Mouse (Mus musculus) left cerebral cortex, adult 8-10 months (tissue): ENCODE measurements around the gene Sh3tc1. TPM values are rescaled to one million over a fixed set of nuclear protein-coding genes. Genes with fewer than 3 reads are reported as not detected.
A peak's percentile ranks its signal among the peaks of the same experiment; 100 is the strongest.

Source experiments
- DNase-seq, 2 experiments: peaks; one replicate each; pipeline ENCODE4 v3.0.0; 2022; ENCODE audit warnings: low spot score in 2 of 2
- total RNA-seq, 4 experiments: library from RNA; stranded (reverse); gene quantifications; 2 replicates each; pipeline ENCODE4 v1.2.4; 2022

Gene Sh3tc1
- total RNA-seq, 4 experiments from 2014 or later = 1.6 to 5.9 (median 3.3) TPM

GRCm38 (mm10) chr5:35686336-35686735, 53.5 kb downstream of the Sh3tc1 start:
- no peak for DNase-seq

GRCm38 (mm10) chr5:35685079-35685478, 54.7 kb downstream of the Sh3tc1 start:
- no peak for DNase-seq

- no peak for DNase-seq
These were observed 58.8 kb downstream of the Sh3tc1 start for GRCm38 (mm10) chr5:35680958-35681357.

GRCm38 (mm10) chr5:35679256-35680155, 60.3 kb downstream of the Sh3tc1 start, which contains the start of gene Htra3:
TSS of gene Htra3 (minus strand) at chr5:35679782.
- DNase-seq = peak in 1 of 2 experiments; percentile 28

- DNase-seq = no peak
These were observed 62.8 kb downstream of the Sh3tc1 start for GRCm38 (mm10) chr5:35676964-35677363.

GRCm38 (mm10) chr5:35674081-35674555, 65.7 kb downstream of the Sh3tc1 start:
- no peak for DNase-seq

- DNase-seq = peak in 1 of 2 experiments; percentile 58
These were observed 66.7 kb downstream of the Sh3tc1 start for GRCm38 (mm10) chr5:35673086-35673485.

GRCm38 (mm10) chr5:35672581-35672980, 67.2 kb downstream of the Sh3tc1 start:
- no peak for DNase-seq

GRCm38 (mm10) chr5:35671474-35671891, 68.3 kb downstream of the Sh3tc1 start:
- DNase-seq = peak in 1 of 2 experiments; percentile 65

GRCm38 (mm10) chr5:35670412-35670801, 69.4 kb downstream of the Sh3tc1 start:
- peak in 1 of 2 experiments; percentile 23 for DNase-seq

GRCm38 (mm10) chr5:35669747-35670411, 69.9 kb downstream of the Sh3tc1 start:
- DNase-seq = no peak

- no peak for DNase-seq
These were observed 73.6 kb downstream of the Sh3tc1 start for GRCm38 (mm10) chr5:35666152-35666551.

GRCm38 (mm10) chr5:35662021-35662545, 77.7 kb downstream of the Sh3tc1 start:
- no peak for DNase-seq

GRCm38 (mm10) chr5:35661210-35661609, 78.6 kb downstream of the Sh3tc1 start:
- DNase-seq = no peak

- DNase-seq = no peak
These were observed 80.3 kb downstream of the Sh3tc1 start for GRCm38 (mm10) chr5:35659503-35659902.

GRCm38 (mm10) chr5:35655753-35656485, 83.9 kb downstream of the Sh3tc1 start:
- DNase-seq = no peak

GRCm38 (mm10) chr5:35653743-35654395, 85.9 kb downstream of the Sh3tc1 start:
- no peak for DNase-seq

GRCm38 (mm10) chr5:35652872-35653271, 86.9 kb downstream of the Sh3tc1 start:
- DNase-seq = no peak

- no peak for DNase-seq
These were observed 87.5 kb downstream of the Sh3tc1 start for GRCm38 (mm10) chr5:35652319-35652718.

- no peak for DNase-seq
These were observed 91.6 kb downstream of the Sh3tc1 start for GRCm38 (mm10) chr5:35648230-35648629.

GRCm38 (mm10) chr5:35647562-35647961, 92.2 kb downstream of the Sh3tc1 start:
- DNase-seq = no peak
